Mouse (Mus musculus): ENCODE measurements at regions not wholly inside any gene's neighbourhood (a gene's known extent, or its start where the extent isn't known, plus 50 kb on each side); places are given as distances from the start of the nearest gene placed in this dataset.

DNA sequence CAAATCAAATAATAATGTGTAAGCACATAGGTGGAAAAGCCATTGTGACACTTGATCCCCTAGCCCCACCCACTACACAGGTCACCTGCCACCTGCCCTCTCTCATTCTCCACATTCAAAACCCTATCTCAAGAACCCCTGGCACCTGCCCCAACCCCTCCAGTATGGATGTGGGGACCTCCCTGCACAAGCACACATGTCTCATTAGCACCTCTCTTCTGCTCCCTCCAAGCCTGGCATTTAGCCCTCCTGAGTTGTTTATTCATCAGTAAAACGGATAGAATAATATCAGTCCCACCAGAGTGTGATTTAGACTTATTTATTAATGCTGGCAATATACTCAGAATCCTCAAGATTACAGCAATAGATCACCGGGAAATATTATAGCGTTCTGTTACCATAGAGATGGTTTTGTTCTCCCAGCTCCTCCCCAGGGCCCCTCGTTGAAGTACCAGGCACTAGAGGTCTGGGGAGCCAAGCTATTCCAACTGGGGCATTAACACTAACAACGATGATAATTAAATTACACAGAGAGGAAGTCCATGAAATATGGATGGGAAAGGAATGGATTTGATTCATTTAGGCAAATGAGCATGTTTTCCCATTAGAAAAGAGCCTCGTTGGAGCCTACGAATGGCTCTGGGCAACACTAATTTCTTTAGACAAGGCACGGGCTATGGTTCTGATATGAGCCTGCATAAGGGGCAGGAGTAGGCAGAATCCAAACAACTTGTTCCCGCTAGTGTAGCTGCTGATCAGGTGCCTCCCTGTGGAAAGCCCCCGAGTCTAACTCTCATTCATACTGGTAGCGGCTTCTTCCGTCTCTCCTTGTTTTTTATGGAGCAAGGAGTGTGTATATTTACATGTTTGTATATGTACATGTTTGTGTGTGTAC is 148.1 kb upstream of the Hs6st1 start:
- no peak for DNase-seq (ENCODE audit: low spot score in 2 of 2)

DNA sequence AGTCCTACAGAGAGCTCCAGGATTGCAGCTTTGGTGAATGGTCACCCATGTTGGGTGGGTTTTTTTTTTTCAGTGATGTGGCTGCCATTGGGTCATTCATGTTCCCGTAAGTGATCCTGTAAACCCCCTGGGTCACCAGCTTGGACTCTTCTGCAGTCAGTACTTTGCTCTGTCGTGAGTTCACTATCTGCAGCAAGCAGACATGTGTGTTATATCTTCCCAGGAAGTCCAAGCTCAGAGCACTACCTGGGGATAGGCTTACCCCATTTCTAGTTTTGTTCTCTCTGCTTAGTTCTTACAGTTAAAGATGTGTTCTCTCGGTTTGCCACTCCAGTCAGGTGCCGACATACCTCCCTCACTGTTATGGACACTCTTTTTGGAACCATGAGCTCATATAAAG is 143.4 kb upstream of the Hs6st1 start:
- no peak for DNase-seq (ENCODE audit: low spot score in 2 of 2)

DNA sequence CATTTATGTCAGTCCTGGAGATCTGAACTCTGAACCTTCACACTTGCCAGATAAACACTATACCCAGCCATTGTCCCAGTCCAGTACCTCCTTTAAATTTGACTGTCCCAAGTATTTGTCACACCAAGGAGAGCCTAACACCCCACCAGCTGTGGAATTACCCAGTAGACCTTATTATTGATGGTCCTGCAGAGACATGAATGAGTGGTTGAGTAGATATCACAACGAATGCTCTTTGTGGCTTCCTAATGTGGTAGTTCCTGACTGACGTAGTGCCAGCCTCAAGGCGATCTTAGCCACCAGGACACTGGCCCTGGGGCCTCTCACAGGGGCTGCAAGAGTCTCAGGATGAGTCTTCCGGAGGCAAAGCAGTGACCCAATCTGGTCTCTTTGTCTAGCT is 142.9 kb upstream of the Hs6st1 start:
- no peak for DNase-seq (ENCODE audit: low spot score in 2 of 2)

GRCm38 (mm10) chr1:35926191-35927048 is 141.8 kb upstream of the Hs6st1 start:
- peak in 1 of 2 experiments; percentile 57 for DNase-seq (ENCODE audit: low spot score in 2 of 2)

DNA sequence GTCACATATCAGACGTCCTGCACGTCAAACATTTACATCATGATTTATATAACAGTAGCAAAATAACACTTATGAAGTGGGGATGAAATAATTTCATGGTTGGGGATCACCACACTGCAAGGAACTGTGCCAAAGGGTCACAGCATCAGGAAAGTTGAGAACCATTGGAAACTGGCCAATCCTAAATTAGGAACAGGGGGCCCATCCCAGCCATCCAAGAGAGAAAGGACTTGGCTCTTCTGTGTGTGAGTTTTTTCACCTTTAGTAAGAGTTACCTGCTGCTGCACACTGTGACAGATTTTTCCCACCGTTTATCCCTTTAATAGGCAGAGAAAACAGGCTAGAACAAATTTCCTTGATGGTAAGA is 141.2 kb upstream of the Hs6st1 start:
- DNase-seq (ENCODE audit: low spot score in 2 of 2), result no peak

DNA sequence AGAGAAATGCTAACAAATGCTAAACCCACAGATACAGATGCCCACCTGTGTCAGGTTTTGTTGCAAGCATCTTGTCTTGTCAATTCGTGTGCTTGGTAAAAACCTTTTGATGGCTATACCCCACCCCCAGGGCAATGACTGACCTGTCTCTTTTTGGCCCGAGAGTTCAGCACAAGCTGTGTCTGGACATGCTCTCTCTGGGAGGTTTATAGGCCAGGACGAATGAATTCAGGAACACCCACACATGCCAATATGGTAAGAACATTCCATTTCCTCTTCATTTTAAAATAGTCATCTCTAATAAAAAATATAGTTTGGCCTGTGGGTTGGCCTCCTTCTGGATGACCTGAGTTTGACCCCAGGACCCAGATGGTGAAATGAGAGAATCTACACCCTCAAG is 137.8 kb upstream of the Hs6st1 start:
- DNase-seq (ENCODE audit: low spot score in 2 of 2), result no peak

DNA sequence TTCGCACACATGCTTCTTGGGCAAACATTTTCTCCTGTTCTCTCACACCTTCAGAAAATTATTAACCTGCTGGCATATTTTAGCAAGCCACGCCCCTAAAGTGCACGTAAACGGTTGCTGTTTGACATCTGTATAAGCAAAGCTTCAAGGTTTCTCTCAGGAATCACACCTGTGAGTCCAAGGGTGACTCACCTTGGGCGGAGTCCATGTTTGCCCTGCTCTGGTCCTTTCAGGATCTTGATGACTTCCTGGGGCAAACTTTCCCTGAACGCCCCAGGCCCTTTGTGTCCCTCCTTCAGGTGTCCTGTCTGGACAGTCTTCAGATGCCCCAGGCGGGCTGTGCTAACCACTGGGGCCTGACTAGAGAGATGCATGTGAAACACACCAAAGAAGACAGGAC is 137.1 kb upstream of the Hs6st1 start:
- no peak for DNase-seq (ENCODE audit: low spot score in 2 of 2)

GRCm38 (mm10) chr1:35933511-35933910 is 134.7 kb upstream of the Hs6st1 start:
- DNase-seq (ENCODE audit: low spot score in 2 of 2), result no peak

DNA sequence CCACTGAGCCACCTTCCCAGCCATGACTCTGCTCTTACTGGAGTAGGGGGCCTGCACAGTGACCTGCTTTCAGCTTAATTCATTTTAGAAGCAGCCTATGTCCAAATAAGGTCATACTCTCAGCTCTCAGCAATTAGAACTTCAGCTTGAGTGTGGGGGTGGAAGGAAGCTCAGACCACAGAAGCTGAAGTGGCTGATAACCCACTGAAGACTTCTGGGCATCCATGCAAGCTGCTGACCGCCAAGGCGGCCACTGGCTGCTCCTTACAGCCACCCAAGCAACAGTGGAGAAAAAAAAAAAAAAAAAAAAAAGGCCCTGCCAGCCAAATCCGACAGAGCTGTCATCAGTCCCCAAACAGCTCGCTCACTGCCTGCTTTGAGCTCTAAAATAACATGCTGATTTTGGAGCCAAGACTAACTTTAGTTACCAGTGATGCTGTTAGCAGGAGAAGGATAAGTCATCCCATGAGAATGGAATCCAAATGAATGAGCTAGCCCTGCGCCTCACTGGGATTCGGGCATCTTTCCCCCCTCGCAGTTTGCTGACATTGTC is 133.0 kb upstream of the Hs6st1 start:
- DNase-seq (ENCODE audit: low spot score in 2 of 2), result no peak

GRCm38 (mm10) chr1:35936362-35937093 is 131.7 kb upstream of the Hs6st1 start:
- no peak for DNase-seq (ENCODE audit: low spot score in 2 of 2)

DNA sequence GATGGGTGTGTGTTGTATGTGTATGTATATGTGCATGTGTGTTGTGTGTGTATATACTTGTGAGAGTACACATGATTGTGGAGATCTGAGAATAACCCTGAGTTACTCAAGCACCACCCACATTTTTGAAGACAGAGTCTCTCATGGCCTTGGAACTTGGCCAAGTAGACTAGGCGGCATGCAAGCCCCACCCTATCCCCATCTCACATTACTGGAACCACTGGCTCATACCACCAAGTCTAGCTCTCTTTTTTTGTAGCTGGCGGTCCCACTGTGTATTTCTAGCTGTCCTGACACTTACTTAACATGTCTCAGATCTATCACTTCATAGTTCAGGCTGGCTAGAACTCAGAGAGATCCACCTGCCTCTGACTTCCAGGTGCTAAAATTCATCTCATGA is 128.0 kb upstream of the Hs6st1 start:
- DNase-seq (ENCODE audit: low spot score in 2 of 2), result no peak

GRCm38 (mm10) chr1:35941642-35942077 is 126.5 kb upstream of the Hs6st1 start:
- DNase-seq (ENCODE audit: low spot score in 2 of 2), result no peak

- DNase-seq (ENCODE audit: low spot score in 2 of 2), result no peak
These were observed 126.0 kb upstream of the Hs6st1 start for GRCm38 (mm10) chr1:35942222-35942621.

GRCm38 (mm10) chr1:35943800-35944199 is 124.4 kb upstream of the Hs6st1 start:
- DNase-seq (ENCODE audit: low spot score in 2 of 2), result no peak

DNA sequence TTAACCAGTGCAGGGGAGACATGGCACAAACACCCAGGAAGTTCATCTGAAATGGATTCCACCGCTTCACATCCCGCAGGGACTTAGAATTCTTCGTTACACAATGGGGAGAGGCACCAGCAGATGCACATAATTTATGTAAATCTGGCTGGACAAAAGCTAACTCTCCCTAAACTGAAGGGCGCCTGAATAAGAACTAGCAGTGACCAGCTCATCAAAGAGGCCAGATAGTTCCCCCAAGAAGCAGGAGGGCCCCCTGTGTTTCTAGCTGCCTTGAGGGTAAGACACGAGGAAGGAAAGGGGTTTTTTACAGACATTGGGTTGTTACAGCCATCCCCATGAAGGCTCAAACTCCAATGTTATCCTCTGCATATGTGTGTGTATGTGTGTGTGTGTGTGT is 123.8 kb upstream of the Hs6st1 start:
- no peak for DNase-seq (ENCODE audit: low spot score in 2 of 2)

DNA sequence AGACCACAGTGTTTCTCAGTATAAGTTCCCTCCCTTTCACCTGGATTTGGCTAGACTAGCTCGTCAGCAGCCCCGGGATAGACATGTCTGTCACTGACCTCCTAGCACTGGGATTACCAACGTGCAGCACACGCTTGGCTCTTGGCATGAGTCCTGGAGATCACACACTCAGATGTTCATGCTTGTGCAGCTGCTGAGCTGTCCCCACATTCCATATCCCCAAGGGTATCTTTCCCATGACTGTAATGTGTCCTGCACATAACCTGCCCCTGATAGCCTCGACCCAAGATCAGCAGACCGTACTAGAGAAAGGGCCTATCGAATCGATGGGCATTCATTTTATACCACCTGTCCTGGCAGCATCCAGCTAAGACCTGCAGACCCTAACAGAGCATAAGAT is 123.4 kb upstream of the Hs6st1 start:
- DNase-seq (ENCODE audit: low spot score in 2 of 2), result no peak

- DNase-seq (ENCODE audit: low spot score in 2 of 2), result no peak
These were observed 122.6 kb upstream of the Hs6st1 start for GRCm38 (mm10) chr1:35945596-35945995.

DNA sequence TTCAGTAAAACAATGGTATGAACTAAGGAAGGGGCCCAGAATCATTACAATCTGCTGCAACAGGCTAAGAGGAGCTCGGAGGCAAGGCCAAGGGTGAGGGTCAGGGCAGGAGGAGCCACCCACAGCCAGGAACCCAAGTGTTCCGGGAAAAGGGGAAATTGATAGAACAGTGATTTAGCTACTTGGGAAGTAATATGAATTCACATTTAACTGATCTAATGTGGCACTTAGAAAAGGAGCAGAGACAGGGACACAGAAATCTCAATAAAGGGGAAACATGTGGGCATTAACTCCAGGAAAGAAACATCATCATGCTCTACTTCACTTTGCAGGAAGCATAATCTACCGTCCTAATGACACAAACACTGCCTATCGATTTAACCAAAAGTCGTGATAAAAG is 120.1 kb upstream of the Hs6st1 start:
- DNase-seq (ENCODE audit: low spot score in 2 of 2), result no peak

DNA sequence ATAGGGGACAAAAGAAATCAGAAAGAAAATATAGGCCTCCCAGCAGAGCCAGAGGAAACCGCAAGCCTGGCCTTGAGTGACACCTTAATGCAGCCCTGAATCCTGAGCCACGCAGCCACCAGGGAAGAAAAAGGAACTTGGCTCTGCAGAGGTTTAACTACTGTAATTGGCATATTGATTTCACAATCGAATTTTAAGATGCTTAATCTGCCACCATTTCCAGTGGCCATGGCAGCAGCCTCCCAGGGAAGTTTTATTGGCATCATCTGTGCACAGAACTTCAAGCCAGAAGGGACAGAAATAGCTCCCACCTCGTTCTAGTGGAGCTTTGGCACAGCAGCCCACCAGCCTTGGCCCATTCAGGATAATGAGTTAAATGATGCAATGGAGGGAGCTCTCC is 117.1 kb upstream of the Hs6st1 start:
- DNase-seq (ENCODE audit: low spot score in 2 of 2), result no peak

DNA sequence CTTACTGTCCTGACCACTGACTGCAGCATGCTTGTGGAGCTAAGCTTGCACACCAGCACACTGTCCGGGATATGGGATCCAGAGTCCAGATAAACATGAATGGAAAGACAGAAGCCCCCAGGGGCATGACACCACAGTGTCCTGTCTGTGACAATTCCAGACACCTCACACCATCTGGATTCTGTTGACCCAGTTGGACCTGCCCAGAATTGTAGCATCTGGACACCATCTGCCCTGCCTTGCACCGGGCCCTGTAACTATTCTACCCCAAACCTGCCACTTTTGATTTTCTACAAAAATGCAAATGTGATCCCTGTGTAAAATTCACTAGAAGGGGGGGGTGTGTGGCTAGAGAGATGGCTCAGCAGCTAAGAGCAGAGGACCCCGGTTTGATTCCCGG is 114.5 kb upstream of the Hs6st1 start:
- DNase-seq (ENCODE audit: low spot score in 2 of 2), result no peak

DNA sequence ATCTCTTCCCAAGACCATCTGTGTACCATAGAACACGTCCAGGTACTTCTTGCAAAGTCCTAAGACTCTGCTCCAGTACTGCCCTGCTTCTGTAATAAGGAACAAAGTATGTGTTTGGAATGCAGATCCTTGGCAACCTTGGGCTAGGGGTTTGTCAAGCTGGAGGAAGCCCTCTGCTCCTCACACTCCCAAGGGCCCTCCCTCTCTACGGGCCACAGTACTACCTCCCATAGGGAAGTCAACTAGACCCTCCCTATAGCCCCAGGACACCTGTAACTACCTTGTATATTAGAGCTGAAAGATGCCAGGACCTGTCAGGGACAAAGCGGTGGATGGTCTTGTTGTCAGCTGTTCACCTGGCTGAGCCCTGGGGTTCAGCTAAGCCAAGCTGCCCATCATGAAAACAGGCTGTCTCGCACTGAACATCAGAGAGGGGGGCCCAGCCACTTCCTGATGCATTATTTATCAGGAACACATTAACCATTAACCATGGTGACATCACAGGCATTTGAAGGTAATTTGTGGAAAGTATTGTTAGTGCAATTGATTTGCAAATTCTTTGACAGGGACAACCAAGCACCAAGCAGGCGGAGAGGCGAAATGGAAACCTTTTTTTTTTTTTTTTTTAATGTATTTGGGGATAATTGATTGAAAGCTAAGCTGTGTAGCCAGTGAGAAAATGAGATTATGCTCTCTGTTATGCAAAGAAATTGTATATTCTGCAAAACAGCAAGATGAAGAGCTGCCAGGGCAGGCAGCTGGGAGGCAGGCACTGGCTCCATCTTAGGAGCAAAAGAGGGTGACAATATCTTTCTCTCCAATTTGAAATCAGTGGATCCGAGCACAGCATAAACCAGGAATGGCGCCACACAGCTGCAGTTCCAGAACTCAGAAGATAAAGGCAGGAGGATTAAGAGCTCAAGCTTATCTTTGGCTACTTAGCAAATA is 110.5 kb upstream of the Hs6st1 start:
- DNase-seq (ENCODE audit: low spot score in 2 of 2), result no peak

Data from urinary bladder, postnatal 4 days (tissue).